Mouse (Mus musculus): ENCODE measurements at regions not wholly inside any gene's neighbourhood (a gene's known extent, or its start where the extent isn't known, plus 50 kb on each side); places are given as distances from the start of the nearest gene placed in this dataset.

GRCm38 (mm10) chr9:93005182-93005953, 463.3 kb downstream of the Plod2 start:
- Histone ChIP-seq H3K4me1 (replicated peaks) (no peaks in the 10 kb centered on the region; the same call in 1 of the 2 replicates), H3K36me3 (no peaks in the 10 kb centered on the region), H3K27me3 (no peaks in the 10 kb centered on the region), H3K4me2 (replicated peaks) (no peak overlapping the region), H3K9me3 (no peaks in the 10 kb centered on the region), H3K27ac (no peak overlapping the region), H3K9ac (replicated peaks) (no peak overlapping the region), H3K4me3 (replicated peaks) (no peak overlapping the region)
- WGBS = 88% methylated on average over 3 of the region's 3 CpGs
- ATAC-seq = no peak

- 0 out of 2 replicates have a peak, but pooled peaks have one; percentile 48 for ATAC-seq
- 63% methylated on average over 4 of the region's 4 CpGs for WGBS
Measured at GRCm38 (mm10) chr9:93008511-93009302, 466.7 kb downstream of the Plod2 start.

GRCm38 (mm10) chr9:93044298-93044912, 502.4 kb downstream of the Plod2 start:
- WGBS = 38% methylated on average over 10 of the region's 10 CpGs
- H3K27ac ChIP-seq = no peak overlapping the region
- ATAC-seq = peak; percentile 69
- H3K27me3 ChIP-seq = peaks cover 3% of the 10 kb centered on the region; the same call in 1 of the 2 replicates
- no peak overlapping the region for H3K4me3 ChIP-seq (replicated peaks)
- peaks cover 3% of the 10 kb centered on the region; the same call in 1 of the 2 replicates for H3K4me1 ChIP-seq (replicated peaks)
- no peak overlapping the region for H3K9ac ChIP-seq (replicated peaks)
- H3K9me3 ChIP-seq = no peaks in the 10 kb centered on the region
- no peak overlapping the region for H3K4me2 ChIP-seq (replicated peaks)
- no peaks in the 10 kb centered on the region for H3K36me3 ChIP-seq

More at GRCm38 (mm10) chr9:93008511-93009302, 466.7 kb downstream of the Plod2 start:
- Histone ChIP-seq H3K9ac (replicated peaks) (no peak overlapping the region), H3K4me1 (replicated peaks) (no peaks in the 10 kb centered on the region; the same call in 1 of the 2 replicates), H3K27ac (no peak overlapping the region), H3K27me3 (no peaks in the 10 kb centered on the region), H3K9me3 (no peaks in the 10 kb centered on the region), H3K4me3 (replicated peaks) (no peak overlapping the region), H3K4me2 (replicated peaks) (no peak overlapping the region), H3K36me3 (no peaks in the 10 kb centered on the region)

GRCm38 (mm10) chr9:93072140-93072539, 530.1 kb downstream of the Plod2 start:
- no peaks in the 10 kb centered on the region for H3K9me3 ChIP-seq
- H3K36me3 ChIP-seq = no peaks in the 10 kb centered on the region
- H3K4me1 ChIP-seq (replicated peaks) = no peaks in the 10 kb centered on the region
- H3K4me2 ChIP-seq (replicated peaks) = no peak overlapping the region
- H3K4me3 ChIP-seq (replicated peaks) = no peak overlapping the region
- no peak for ATAC-seq
- no peak overlapping the region for H3K9ac ChIP-seq (replicated peaks)
- H3K27ac ChIP-seq = no peak overlapping the region
- H3K27me3 ChIP-seq = no peaks in the 10 kb centered on the region
- WGBS = 72% methylated on average over 3 of the region's 3 CpGs

GRCm38 (mm10) chr9:93083114-93083513, 541.1 kb downstream of the Plod2 start:
- Histone ChIP-seq H3K9me3 (no peaks in the 10 kb centered on the region), H3K4me1 (replicated peaks) (no peaks in the 10 kb centered on the region), H3K27me3 (no peaks in the 10 kb centered on the region), H3K9ac (replicated peaks) (no peak overlapping the region), H3K4me2 (replicated peaks) (no peak overlapping the region), H3K27ac (no peak overlapping the region), H3K36me3 (no peaks in the 10 kb centered on the region), H3K4me3 (replicated peaks) (no peak overlapping the region)
- no peak for ATAC-seq
- 83% methylated on average over 1 of the region's 1 CpGs for WGBS

- no peak overlapping the region for H3K27ac ChIP-seq
- no peak overlapping the region for H3K4me2 ChIP-seq (replicated peaks)
- no peak overlapping the region for H3K4me3 ChIP-seq (replicated peaks)
- no peaks in the 10 kb centered on the region for H3K9me3 ChIP-seq
- 0 out of 2 replicates have a peak, but pooled peaks have one; percentile 65 for ATAC-seq
- H3K27me3 ChIP-seq = no peaks in the 10 kb centered on the region
- H3K9ac ChIP-seq (replicated peaks) = no peak overlapping the region
- no peaks in the 10 kb centered on the region for H3K4me1 ChIP-seq (replicated peaks)
- H3K36me3 ChIP-seq = no peaks in the 10 kb centered on the region
- WGBS = 74% methylated on average over 1 of the region's 1 CpGs
Measured at GRCm38 (mm10) chr9:93098008-93098581, 556.1 kb downstream of the Plod2 start.

GRCm38 (mm10) chr9:93130561-93130960, 588.5 kb downstream of the Plod2 start:
- Histone ChIP-seq H3K9ac (replicated peaks) (no peak overlapping the region), H3K4me3 (replicated peaks) (no peak overlapping the region), H3K9me3 (no peaks in the 10 kb centered on the region), H3K27me3 (no peaks in the 10 kb centered on the region), H3K4me2 (replicated peaks) (no peak overlapping the region), H3K4me1 (replicated peaks) (no peaks in the 10 kb centered on the region), H3K36me3 (no peaks in the 10 kb centered on the region), H3K27ac (no peak overlapping the region)
- no peak for ATAC-seq
- WGBS = 84% methylated on average over 1 of the region's 1 CpGs

- Histone ChIP-seq H3K27me3 (no peaks in the 10 kb centered on the region), H3K4me1 (replicated peaks) (no peaks in the 10 kb centered on the region), H3K9ac (replicated peaks) (no peak overlapping the region), H3K27ac (no peak overlapping the region), H3K9me3 (no peaks in the 10 kb centered on the region), H3K36me3 (no peaks in the 10 kb centered on the region), H3K4me2 (replicated peaks) (no peak overlapping the region), H3K4me3 (replicated peaks) (no peak overlapping the region)
- no peak for ATAC-seq
Measured at GRCm38 (mm10) chr9:93131620-93132200, 589.7 kb downstream of the Plod2 start.

- H3K27ac ChIP-seq = no peak overlapping the region
- no peak overlapping the region for H3K9ac ChIP-seq (replicated peaks)
- H3K27me3 ChIP-seq = no peaks in the 10 kb centered on the region
- H3K4me2 ChIP-seq (replicated peaks) = no peak overlapping the region
- WGBS = 76% methylated on average over 1 of the region's 1 CpGs
- H3K4me3 ChIP-seq (replicated peaks) = no peak overlapping the region
- no peaks in the 10 kb centered on the region for H3K4me1 ChIP-seq (replicated peaks)
- H3K9me3 ChIP-seq = no peaks in the 10 kb centered on the region
- H3K36me3 ChIP-seq = no peaks in the 10 kb centered on the region
- no peak for ATAC-seq
Measured at GRCm38 (mm10) chr9:93136349-93136748, 594.3 kb downstream of the Plod2 start.

GRCm38 (mm10) chr9:93170071-93170470, 628.0 kb downstream of the Plod2 start:
- no peak for ATAC-seq
- no peaks in the 10 kb centered on the region for H3K9me3 ChIP-seq
- no peak overlapping the region for H3K4me2 ChIP-seq (replicated peaks)
- no peak overlapping the region for H3K9ac ChIP-seq (replicated peaks)
- no peaks in the 10 kb centered on the region for H3K27me3 ChIP-seq
- no peak overlapping the region for H3K27ac ChIP-seq
- H3K36me3 ChIP-seq = no peaks in the 10 kb centered on the region
- H3K4me1 ChIP-seq (replicated peaks) = no peaks in the 10 kb centered on the region
- H3K4me3 ChIP-seq (replicated peaks) = no peak overlapping the region

GRCm38 (mm10) chr9:93186638-93187037, 644.6 kb downstream of the Plod2 start:
- Histone ChIP-seq H3K9me3 (no peaks in the 10 kb centered on the region), H3K9ac (replicated peaks) (no peak overlapping the region), H3K27ac (no peak overlapping the region), H3K36me3 (no peaks in the 10 kb centered on the region), H3K4me3 (replicated peaks) (no peak overlapping the region), H3K4me1 (replicated peaks) (no peaks in the 10 kb centered on the region), H3K4me2 (replicated peaks) (no peak overlapping the region), H3K27me3 (no peaks in the 10 kb centered on the region)
- no peak for ATAC-seq
- WGBS = 62% methylated on average over 1 of the region's 1 CpGs
